Mouse (Mus musculus): Measurements from ENCODE around the gene Apoa2.

Gene Apoa2

DNA sequence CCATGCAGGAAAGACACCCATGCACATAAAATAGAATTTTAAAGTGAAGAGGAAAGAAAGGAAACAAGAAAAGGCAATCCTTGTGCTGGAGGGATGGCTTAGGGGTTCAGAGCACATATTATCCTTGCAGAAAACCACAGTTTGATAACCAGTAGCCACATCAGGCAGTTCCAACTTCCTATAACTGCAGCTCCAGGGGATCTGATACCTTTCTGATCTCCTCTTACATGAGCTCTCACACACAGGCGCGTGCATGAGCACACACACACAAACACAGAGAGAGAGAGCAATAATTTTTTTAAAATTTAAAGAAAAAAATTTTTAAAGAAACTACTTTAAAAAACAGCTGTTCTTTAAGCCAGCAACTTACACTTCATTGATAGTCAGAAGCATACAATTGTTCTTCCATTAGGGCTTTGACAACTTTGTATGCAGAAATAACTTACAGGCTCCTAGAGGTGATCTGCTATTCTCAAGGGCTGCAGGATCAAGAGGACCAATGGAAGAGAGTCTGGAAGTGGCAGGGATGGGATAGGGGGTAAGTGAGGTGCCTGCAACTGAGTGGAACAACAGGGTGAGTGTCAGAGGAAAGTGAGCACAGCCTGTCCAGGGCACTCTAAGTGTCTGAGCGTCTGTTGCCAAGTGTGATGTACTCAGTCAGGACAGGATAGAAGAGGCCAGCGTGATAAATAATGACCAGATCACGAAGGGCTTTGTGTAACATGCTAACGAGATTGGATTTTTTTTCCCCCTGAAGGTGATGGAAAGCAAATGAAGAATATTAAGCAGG, 19.0 kb upstream of the Apoa2 start:
- DNase-seq, result no peak

DNA sequence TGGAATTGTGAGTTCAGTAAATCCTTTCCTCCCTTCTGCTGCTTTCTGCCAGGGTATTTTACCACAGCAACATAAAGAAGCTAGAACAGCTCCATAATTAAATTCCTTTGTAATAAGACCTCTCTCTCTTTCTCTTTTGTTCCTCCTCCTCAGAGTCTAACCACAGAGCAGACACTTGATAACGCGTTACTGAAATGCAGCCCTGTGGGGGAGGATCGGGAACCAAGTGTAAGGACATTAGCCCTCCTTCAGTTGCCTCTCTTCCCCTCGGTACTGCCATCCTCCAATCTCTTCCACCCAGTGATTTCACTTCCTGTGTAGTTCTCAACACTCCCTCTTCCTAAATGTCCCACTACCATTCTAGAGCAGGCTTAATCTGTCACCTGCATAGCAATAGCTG, 15.4 kb upstream of the Apoa2 start:
- no peak for DNase-seq

- DNase-seq, result no peak
These were observed 12.0 kb upstream of the Apoa2 start for GRCm38 (mm10) chr1:171212854-171213253.

GRCm38 (mm10) chr1:171213801-171214496, 10.9 kb upstream of the Apoa2 start, which contains the start of gene Nr1i3:
Gene Nr1i3, plus strand, starts transcription at chr1:171213970.
- DNase-seq, result no peak

DNA sequence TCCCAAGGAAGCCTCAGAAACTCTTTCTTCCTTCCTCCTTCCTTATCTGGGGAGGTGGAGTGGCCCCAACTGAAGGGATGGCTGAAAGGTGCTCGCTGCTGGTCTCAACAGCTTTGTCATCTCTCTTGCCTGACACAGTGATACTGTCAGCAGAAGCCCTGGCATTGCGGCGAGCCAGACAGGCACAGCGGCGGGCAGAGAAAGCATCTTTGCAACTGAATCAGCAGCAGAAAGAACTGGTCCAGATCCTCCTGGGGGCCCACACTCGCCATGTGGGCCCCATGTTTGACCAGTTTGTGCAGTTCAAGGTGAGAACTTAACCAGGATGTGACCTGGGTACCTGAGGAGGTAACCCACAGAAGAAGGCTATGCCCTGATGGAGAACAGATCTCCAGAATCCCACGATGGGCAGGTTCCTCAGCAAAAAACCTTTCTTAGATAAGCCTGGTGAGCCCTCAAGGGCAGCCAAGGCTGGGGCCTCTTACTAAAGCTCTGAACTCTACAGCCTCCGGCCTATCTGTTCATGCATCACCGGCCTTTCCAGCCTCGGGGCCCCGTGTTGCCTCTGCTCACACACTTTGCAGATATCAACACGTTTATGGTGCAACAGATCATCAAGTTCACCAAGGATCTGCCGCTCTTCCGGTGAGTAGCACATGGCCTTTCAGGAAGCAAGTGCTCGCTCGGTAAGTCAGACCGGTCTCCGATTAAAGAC, 8.5 kb upstream of the Apoa2 start:
- DNase-seq, result no peak

DNA sequence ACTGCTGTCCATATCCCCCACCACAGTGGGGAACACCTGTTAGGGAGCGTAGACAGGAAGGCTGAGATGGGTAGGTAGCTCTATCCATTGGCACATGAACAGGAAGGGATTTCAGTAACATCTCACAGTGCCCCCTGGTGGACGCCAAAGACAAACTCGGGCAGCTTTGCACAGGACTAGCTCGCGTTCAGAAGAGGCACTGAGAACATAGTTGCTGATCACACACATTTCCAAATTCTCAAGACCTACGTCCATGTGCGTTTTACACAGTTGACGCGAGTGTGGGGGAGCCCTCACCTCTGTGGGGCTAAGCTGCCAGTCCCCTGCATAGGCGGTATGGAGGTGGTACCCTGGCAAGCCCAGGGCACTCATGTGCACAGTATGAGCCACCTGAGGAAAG, 4.0 kb upstream of the Apoa2 start:
- DNase-seq, result peak; percentile 54 to 79

GRCm38 (mm10) chr1:171221281-171222193, 3.3 kb upstream of the Apoa2 start:
- DNase-seq, result peak in 1 of 2 experiments; percentile 27

GRCm38 (mm10) chr1:171222238-171223155, 2.4 kb upstream of the Apoa2 start, which contains the start of gene Tomm40l:
Gene Tomm40l, minus strand, starts transcription at chr1:171222514.
- peak; percentile 82 to 89 for DNase-seq

DNA sequence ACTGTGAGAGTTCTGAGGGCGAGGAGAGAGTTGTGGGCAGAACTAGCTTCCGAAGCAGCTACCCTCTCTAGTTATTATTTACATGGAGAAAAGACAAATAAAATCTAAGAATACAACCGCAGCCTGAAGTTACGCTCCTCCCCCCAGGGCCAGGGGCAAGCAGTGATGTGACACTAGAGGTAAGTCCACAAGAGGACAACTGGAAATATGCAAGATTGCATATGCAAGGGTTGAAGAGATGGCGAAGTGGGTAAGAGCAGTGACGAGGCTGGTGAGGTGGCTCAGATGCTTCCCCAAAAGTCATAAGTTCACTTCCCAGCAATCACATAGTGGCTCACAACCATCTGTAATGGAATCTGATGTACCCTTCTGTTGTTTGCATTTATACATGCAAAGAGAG, 1.7 kb upstream of the Apoa2 start:
- no peak for DNase-seq

GRCm38 (mm10) chr1:171223796-171224195, 1.1 kb upstream of the Apoa2 start:
- no peak for DNase-seq

DNA sequence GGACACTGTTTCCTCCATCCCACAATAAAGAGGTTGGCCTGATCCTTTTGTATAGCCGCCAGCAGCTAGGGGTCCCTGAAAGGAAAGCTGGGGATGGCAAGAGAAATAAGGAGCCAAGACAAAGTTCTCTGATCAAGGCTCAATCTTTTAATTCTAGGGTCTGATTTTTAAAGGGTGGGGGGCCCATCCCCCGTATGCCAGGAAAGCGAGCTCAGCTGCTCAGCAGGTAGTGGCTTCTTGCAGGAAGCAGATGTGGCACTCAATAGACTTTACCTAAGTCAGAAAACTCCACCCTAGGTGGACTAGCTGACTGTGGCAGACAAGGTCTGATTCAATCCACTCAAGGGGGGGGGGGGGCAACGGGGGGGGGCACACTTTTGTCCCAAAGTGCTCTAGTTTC, 1.9 kb downstream of the Apoa2 start:
- no peak for DNase-seq

DNA sequence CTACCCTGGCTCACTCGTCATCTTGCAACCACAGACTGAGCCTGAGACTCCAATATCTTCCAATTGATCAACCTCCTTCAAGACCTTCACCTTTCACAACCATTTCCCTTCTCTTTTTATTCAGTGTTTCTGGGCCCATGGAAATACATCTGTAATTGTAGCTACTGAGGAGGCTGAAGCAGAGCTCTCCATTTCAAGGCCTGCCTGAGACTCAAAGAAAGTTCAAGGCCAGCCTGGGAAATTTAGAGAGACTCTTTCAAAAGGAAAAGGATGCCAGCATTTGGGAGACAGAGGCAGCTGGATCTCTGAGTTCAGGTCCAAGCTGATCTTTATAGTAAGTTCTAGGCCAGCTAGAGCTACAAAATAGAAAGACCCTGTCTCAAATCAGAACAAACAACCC, 3.0 kb downstream of the Apoa2 start:
- no peak for DNase-seq

DNA sequence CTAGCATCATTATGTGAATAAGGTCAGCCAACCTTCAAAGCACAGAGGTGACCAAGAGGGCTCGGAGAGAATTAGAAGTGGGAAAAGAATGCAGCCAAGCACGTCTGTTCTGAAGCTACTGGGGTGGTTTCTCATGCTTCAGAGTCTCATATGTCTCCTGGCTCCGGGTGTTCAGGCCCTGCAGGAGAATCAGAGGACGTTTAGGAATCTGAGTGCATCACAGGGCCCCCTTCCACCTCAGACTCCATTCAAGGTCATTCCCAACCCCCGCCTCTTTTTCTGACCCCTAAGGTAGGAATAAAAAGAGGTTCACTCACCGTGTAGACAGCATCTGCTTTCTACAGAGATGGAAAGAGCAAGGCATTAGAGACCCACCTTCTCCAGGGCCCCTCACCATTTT, 4.9 kb downstream of the Apoa2 start:
- DNase-seq, result no peak

DNA sequence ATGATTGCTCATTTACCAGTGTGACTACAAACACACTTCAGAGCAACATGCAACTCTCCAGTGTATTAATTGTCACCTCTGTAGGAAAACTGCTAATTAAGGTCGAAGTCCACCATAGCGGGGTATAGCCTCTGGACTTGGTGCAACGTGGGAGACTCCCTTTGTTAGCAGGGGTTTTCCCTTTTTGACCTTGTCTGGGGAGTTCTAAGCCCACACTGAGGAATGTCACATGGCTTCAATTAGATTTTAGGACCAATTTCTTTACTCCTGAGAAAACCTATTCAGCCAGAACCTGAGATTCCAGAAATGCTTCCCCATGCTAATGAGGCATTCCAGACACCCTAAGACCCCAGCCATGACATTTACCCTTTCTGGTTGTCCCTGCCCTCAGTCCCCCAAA, 5.4 kb downstream of the Apoa2 start:
- DNase-seq, result no peak

DNA sequence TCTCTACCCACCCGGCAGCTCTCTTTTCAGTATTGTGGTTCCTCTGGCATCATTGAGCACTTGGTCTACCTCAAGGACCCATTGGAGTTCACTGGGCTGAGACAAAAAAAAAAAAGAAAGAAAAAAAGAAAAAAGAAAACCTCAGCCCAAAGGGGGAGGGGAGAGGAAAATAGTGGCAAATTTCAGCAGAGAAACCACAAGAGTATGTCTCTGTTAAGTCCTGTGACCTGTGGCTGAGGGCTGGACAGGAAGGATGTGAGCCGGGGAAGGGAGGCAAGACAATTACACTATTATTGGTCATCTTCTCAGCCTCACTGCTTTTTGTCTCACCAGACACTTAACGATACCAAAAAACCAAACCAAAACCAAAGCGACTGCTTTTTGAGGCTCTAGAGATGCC, 7.0 kb downstream of the Apoa2 start:
- DNase-seq, result no peak

- DNase-seq, result no peak
These were observed 7.5 kb downstream of the Apoa2 start for GRCm38 (mm10) chr1:171232348-171232747.

DNA sequence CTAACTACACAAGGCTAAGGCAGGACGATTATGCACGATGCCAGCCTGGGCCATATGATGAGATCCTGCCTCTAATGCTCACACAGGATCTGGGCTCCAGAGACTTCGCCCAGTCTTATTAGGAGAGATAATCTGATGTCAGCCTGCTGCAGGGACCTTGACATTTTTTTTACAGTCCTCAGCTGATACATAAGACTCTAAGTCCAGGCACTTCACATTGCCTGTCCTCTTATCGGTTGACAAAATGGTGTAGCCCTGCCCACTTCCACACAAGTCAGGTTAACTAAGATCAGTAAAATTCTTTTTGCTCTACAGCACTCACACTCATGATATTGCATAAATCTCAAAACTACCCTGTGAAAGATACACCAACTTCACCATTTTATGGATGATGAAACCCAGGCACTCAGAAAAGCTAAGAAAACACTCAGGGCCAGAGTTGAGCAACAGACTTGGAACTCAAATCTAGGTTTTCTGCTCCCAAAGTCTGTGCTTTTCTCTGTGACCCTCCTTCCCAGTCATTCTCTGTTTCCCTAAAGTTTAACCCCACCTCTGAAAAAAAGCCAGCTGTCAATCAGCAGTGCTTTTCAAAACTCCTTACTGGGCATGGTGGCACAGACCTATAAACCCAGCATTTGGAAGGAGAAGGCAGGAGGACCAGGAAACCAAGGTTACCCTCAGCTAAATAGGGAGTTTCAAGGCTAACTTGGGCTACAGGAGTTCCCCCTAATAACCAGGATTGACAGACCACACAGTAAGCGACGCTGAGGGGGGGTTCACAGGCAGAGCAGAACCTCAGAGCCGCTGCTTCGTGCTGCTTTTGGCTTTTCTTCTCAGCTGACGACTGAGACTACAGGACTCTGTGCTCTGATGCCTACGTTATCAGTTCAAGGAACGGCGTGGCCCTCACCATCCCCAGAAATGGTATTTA, 8.2 kb downstream of the Apoa2 start:
- no peak for DNase-seq

- DNase-seq, result peak in 1 of 2 experiments; percentile 11
These were observed 9.3 kb downstream of the Apoa2 start, which contains the start of gene Fcer1g for GRCm38 (mm10) chr1:171234126-171234525. Gene Fcer1g, minus strand, starts transcription at chr1:171234365.

DNA sequence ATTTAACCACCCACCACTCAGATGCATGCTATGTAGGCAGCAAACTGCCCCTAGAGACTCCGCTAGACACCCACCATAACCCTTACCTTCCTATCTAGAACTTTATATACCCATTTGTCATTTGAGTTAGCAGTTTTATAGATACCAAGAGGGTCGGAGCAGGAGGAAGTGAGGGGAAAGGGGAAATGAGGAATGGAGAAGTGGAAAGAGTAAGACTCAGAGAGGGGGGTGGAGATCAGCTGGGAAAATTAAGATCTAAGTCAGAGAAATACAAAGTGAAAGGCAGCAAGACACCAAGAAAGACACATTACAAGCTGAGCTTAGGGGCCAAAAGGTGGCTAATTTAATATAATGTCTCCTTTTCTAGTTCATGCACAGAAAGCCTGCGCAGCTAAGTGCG, 9.7 kb downstream of the Apoa2 start:
- no peak for DNase-seq

DNA sequence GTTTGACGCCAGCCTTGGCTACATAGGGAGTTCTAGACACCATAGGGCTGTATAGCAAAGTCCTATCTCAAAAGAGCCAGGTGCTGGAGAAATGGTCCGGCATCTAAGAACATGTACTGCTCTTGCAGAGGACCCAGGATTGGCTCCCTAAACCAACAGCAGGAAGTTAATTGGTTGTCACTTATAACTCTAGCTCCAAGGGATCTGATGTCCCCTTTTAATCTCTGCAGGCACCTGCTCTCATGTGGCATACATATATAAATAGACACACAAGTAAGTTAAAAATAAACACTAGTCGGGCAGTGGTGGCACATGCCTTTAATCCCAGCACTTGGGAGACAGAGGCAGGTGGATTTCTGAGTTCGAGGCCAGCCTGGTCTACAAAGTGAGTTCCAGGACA, 10.9 kb downstream of the Apoa2 start:
- no peak for DNase-seq

All from spleen, adult 18-20 months (tissue).